Mouse (Mus musculus) CH12.LX (cell line): ENCODE measurements around the gene Galnt16. TPM values are rescaled to one million over a fixed set of nuclear protein-coding genes. Genes with fewer than 3 reads are reported as not detected.

ENCODE experiments used
- DNase-seq: peaks from one replicate; pipeline ENCODE4 v3.0.0-alpha.2; 2013; ENCODE audit errors: extremely low read depth
- H3K27ac ChIP-seq: 2 replicates; pipeline ENCODE4 v1.5.1; 2012; ENCODE audit warnings: low read depth, mild to moderate bottlenecking, control low read depth, moderate library complexity; ENCODE audit not compliant: insufficient read depth
- H3K27me3 ChIP-seq: replicated peaks from 2 replicates; pipeline ENCODE3; 2012; ENCODE audit warnings: inconsistent platforms
- H3K36me3 ChIP-seq, 2 experiments: replicated peaks in 1 of 2; 2 replicates each; pipeline versions ENCODE3 to v1.6.1; 2012; ENCODE audit warnings: inconsistent platforms in 1 of 2, low read length in 1 of 2, mild to moderate bottlenecking in 1 of 2, mixed read lengths in 1 of 2, moderate library complexity in 1 of 2; ENCODE audit not compliant: control insufficient read depth in 1 of 2, insufficient read depth in 1 of 2
- H3K4me1 ChIP-seq, 2 experiments: 2 replicates each; pipeline ENCODE4 v1.6.1; 2012; ENCODE audit warnings: inconsistent platforms in 1 of 2, moderate library complexity in 1 of 2; ENCODE audit not compliant: insufficient read depth in 2 of 2, control insufficient read depth in 1 of 2
- H3K4me2 ChIP-seq: 2 replicates; pipeline ENCODE4 v1.6.1; 2012; ENCODE audit warnings: low read depth, mild to moderate bottlenecking, control low read depth; ENCODE audit not compliant: poor library complexity, insufficient read depth, severe bottlenecking
- H3K4me3 ChIP-seq, 3 experiments: fragments of 150-350 bp in 1 of 3; sonication (generic) in 1 of 3; replicated peaks in 1 of 3; 2 replicates each; pipeline versions ENCODE3 to v1.5.1; 2011 to 2012; ENCODE audit warnings: low read depth in 2 of 3, low read length in 2 of 3, mild to moderate bottlenecking in 2 of 3, moderate library complexity in 2 of 3, control low read depth in 1 of 3, improper control_type of control experiment in 1 of 3, inconsistent platforms in 1 of 3, mixed read lengths in 1 of 3; ENCODE audit not compliant: poor library complexity in 1 of 3
- H3K79me2 ChIP-seq: replicated peaks from 2 replicates; pipeline ENCODE4 v1.6.1; 2012; ENCODE audit warnings: mild to moderate bottlenecking, moderate library complexity; ENCODE audit not compliant: control insufficient read depth, poor library complexity, insufficient read depth, severe bottlenecking; ENCODE audit errors: extremely low read depth
- H3K9ac ChIP-seq: 2 replicates; pipeline ENCODE4 v1.6.1; 2012; ENCODE audit warnings: low read depth, mild to moderate bottlenecking, control low read depth, moderate library complexity; ENCODE audit not compliant: insufficient read depth
- H3K9me3 ChIP-seq: replicated peaks from 2 replicates; pipeline ENCODE3; 2012; ENCODE audit warnings: low read length, inconsistent platforms, mixed read lengths
- BHLHE40 ChIP-seq: IDR thresholded peaks from 2 replicates; pipeline ENCODE4 v1.6.1; 2011; ENCODE audit warnings: mild to moderate bottlenecking, low read depth, low read length, improper control_type of control experiment
- CTCF ChIP-seq, 2 experiments: IDR thresholded peaks in 1 of 2; conservative IDR thresholded peaks in 1 of 2; 2 replicates each; pipeline ENCODE4 v1.5.1; 2011 to 2012; ENCODE audit warnings: low read depth in 2 of 2, low read length in 2 of 2, improper control_type of control experiment in 1 of 2, inconsistent platforms in 1 of 2, mild to moderate bottlenecking in 1 of 2, moderate library complexity in 1 of 2
- E2F4 ChIP-seq: IDR thresholded peaks from 2 replicates; pipeline ENCODE4 v1.6.1; 2011; ENCODE audit warnings: low read depth, low read length, improper control_type of control experiment; ENCODE audit not compliant: insufficient replicate concordance
- MXI1 ChIP-seq: IDR thresholded peaks from 2 replicates; pipeline ENCODE4 v1.6.1; 2011; ENCODE audit warnings: mild to moderate bottlenecking, low read depth, low read length, improper control_type of control experiment
- PAX5 ChIP-seq: IDR thresholded peaks from 2 replicates; pipeline ENCODE4 v1.6.1; 2012; ENCODE audit warnings: low read length, inconsistent platforms, mixed read lengths
- POLR2AphosphoS2 ChIP-seq: IDR thresholded peaks from 2 replicates; pipeline ENCODE4 v1.6.1; 2011; ENCODE audit warnings: low read depth, low read length, improper control_type of control experiment
- RAD21 ChIP-seq: IDR thresholded peaks from 2 replicates; pipeline ENCODE4 v1.6.1; 2011; ENCODE audit warnings: low read depth, mild to moderate bottlenecking, low read length, improper control_type of control experiment, moderate library complexity
- SMC3 ChIP-seq: IDR thresholded peaks from 2 replicates; pipeline ENCODE4 v1.6.1; 2011; ENCODE audit warnings: low read depth, low read length, improper control_type of control experiment
- UBTF ChIP-seq: IDR thresholded peaks from 2 replicates; pipeline ENCODE4 v1.6.1; 2012; ENCODE audit warnings: low read depth, mild to moderate bottlenecking, inconsistent platforms, low read length, improper control_type of control experiment, moderate library complexity
- USF2 ChIP-seq: conservative IDR thresholded peaks from 2 replicates; pipeline ENCODE4 v1.6.1; 2011; ENCODE audit warnings: low read depth, low read length, improper control_type of control experiment
- ZC3H11A ChIP-seq: IDR thresholded peaks from 2 replicates; pipeline ENCODE4 v1.6.1; 2012; ENCODE audit warnings: low read depth, mild to moderate bottlenecking, inconsistent platforms, low read length, improper control_type of control experiment
- ZKSCAN1 ChIP-seq: IDR thresholded peaks from 2 replicates; pipeline ENCODE4 v1.6.1; 2012; ENCODE audit warnings: low read depth, inconsistent platforms, low read length, improper control_type of control experiment, borderline replicate concordance
- ZNF384 ChIP-seq: IDR thresholded peaks from 2 replicates; pipeline ENCODE4 v1.6.1; 2012; ENCODE audit warnings: low read depth, low read length, improper control_type of control experiment, inconsistent platforms
- dilution Hi-C: fragments of 300-500 bp; cut with MboI; formaldehyde crosslinking; loops from 2 replicates; pipeline ENCODE4 v1.14.3; 2020; ENCODE audit warnings: low sequenced_read_pairs; ENCODE audit not compliant: extremely low pct_unique_long_range_greater_than_20kb, extremely low pct_ligation_motif_present
- in situ Hi-C: fragments of 300-500 bp; cut with MboI; formaldehyde crosslinking; loops from 3 replicates; pipeline ENCODE4 v1.14.3; 2019; ENCODE audit warnings: low sequenced_read_pairs, low pct_ligation_motif_present, low pct_unique_long_range_greater_than_20kb, mixed read lengths
- polyA plus RNA-seq: library from polyadenylated mRNA; unstranded; fragments of >175 nt; gene quantifications from 2 replicates; pipeline ENCODE4 v1.2.1, GENCODE M21; 2012; ENCODE audit warnings: low read depth; ENCODE audit not compliant: insufficient read length
- total RNA-seq, 2 experiments: library from RNA; depleted of rRNA; stranded (reverse); fragments of 300-350 nt in 1 of 2; fragments of >200 nt in 1 of 2; gene quantifications; 2 replicates each; pipeline ENCODE4 v1.2.3; 2012 to 2014

Galnt16 gene
- total and polyA plus RNA-seq, 3 experiments, result not detected

DNA sequence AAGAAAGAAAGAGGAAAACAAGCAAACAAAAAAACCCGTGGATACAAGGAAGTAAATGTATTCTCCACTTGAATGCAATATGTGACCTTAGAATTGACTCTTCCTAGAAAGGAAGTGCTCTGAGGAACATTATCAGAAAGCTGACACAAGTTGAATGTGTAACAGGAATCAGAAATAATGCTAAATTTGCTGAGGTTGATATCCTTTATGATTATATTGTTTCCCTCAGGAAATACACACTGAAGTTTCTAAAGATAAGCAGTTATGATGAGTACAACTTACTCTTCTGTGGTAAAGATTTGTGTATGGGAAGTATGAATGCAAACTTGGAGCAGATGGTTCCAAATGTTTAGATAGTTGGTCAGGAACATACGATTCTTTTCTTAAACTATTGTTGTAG is 150.3 kb downstream of the Galnt16 start:
- no peak for TF ChIP-seq UBTF
- TF ChIP-seq USF2, result no peak
- TF ChIP-seq PAX5, result no peak
- TF ChIP-seq ZNF384, result no peak
- no peak for TF ChIP-seq SMC3
- TF ChIP-seq, all 38 proteins: peak for 0
- Histone ChIP-seq H3K9ac (no peak overlapping the region), H3K79me2 (no peaks in the 10 kb centered on the region), H3K27me3 (no peaks in the 10 kb centered on the region), H3K4me3 (no peak overlapping the region), H3K27ac (no peak overlapping the region), H3K4me2 (no peak overlapping the region), H3K4me1 (no peaks in the 10 kb centered on the region), H3K9me3 (no peaks in the 10 kb centered on the region), H3K36me3 (peaks cover 26 to 75% of the 10 kb centered on the region in 2 experiments)
- in situ Hi-C loops, result no loop called here
- no peak for DNase-seq
- dilution Hi-C loops, result no loop called here

- Histone ChIP-seq H3K79me2 (no peaks in the 10 kb centered on the region), H3K27ac (no peak overlapping the region), H3K9ac (no peak overlapping the region), H3K27me3 (no peaks in the 10 kb centered on the region), H3K9me3 (no peaks in the 10 kb centered on the region), H3K4me1 (no peaks in the 10 kb centered on the region), H3K36me3 (peaks cover 27 to 71% of the 10 kb centered on the region in 2 experiments), H3K4me2 (no peak overlapping the region), H3K4me3 (no peak overlapping the region)
- dilution Hi-C loops, result no loop called here
- DNase-seq, result peak; percentile 58
- no peak for TF ChIP-seq UBTF
- peak; percentile 39 for TF ChIP-seq RAD21
- TF ChIP-seq CTCF (conservative IDR thresholded peaks at IDR 0.05 in 1 of 2, IDR thresholded peaks at IDR 0.05 in 1 of 2; ENCODE audit: low read depth in 2 of 2, low read length in 2 of 2), result peak; percentile 77 to 93
- TF ChIP-seq POLR2AphosphoS2, result no peak
- TF ChIP-seq E2F4, result no peak
- TF ChIP-seq MXI1, result no peak
- no peak for TF ChIP-seq BHLHE40
- no peak for TF ChIP-seq ZKSCAN1
- TF ChIP-seq SMC3, result peak; percentile 46
- TF ChIP-seq ZC3H11A, result no peak
- in situ Hi-C loops, result no loop called here
Observed at GRCm38 (mm10) chr12:80673170-80673569, 155.1 kb downstream of the Galnt16 start.

Other genes starting within 250 kb of the Galnt16 start
- gene Dcaf5, start 81.7 kb upstream of the Galnt16 start, total RNA-seq (2012; rRNA removed), result 11.0 and 13.0 TPM in 2 replicates
- gene Dcaf5, start 81.7 kb upstream of the Galnt16 start, total RNA-seq (2014; rRNA removed), result 8.2 and 9.2 TPM in 2 replicates
- gene Dcaf5, start 81.7 kb upstream of the Galnt16 start, polyA plus RNA-seq, result 13.2 and 15.2 TPM in 2 replicates
- 10.6 and 15.0 TPM in 2 replicates for gene Exd2, start 55.2 kb upstream of the Galnt16 start, total RNA-seq (2012; rRNA removed)
- gene Exd2, start 55.2 kb upstream of the Galnt16 start, total RNA-seq (2014; rRNA removed), result 11.3 and 12.8 TPM in 2 replicates
- 8.8 and 11.2 TPM in 2 replicates for gene Exd2, start 55.2 kb upstream of the Galnt16 start, polyA plus RNA-seq
- gene Slc39a9, start 125.6 kb downstream of the Galnt16 start, total RNA-seq (2012; rRNA removed), result 8.0 and 8.7 TPM in 2 replicates
- 7.8 and 9.1 TPM in 2 replicates for gene Slc39a9, start 125.6 kb downstream of the Galnt16 start, total RNA-seq (2014; rRNA removed)
- gene Slc39a9, start 125.6 kb downstream of the Galnt16 start, polyA plus RNA-seq, result 17.1 and 22.5 TPM in 2 replicates
- gene Erh, start 126.1 kb downstream of the Galnt16 start, total RNA-seq (2012; rRNA removed), result 227 and 298 TPM in 2 replicates
- gene Erh, start 126.1 kb downstream of the Galnt16 start, total RNA-seq (2014; rRNA removed), result 306 and 315 TPM in 2 replicates
- gene Erh, start 126.1 kb downstream of the Galnt16 start, polyA plus RNA-seq, result 229 and 306 TPM in 2 replicates
- 0.08 TPM in 1 of 2 replicates, not detected in the other for gene Plekhd1, start 174.3 kb downstream of the Galnt16 start, total RNA-seq (2012; rRNA removed)
- gene Plekhd1, start 174.3 kb downstream of the Galnt16 start, total RNA-seq (2014; rRNA removed), result not detected in 2 replicates
- gene Plekhd1, start 174.3 kb downstream of the Galnt16 start, polyA plus RNA-seq, result 0.34 TPM in 1 of 2 replicates, not detected in the other
- gene Ccdc177, start 242.4 kb downstream of the Galnt16 start, total RNA-seq (2012; rRNA removed), result not detected in 2 replicates
- not detected in 2 replicates for gene Ccdc177, start 242.4 kb downstream of the Galnt16 start, total RNA-seq (2014; rRNA removed)
- gene Ccdc177, start 242.4 kb downstream of the Galnt16 start, polyA plus RNA-seq, result not detected in 2 replicates